Mouse (Mus musculus): ENCODE data around the gene Vps13d.

Gene Vps13d

DNA sequence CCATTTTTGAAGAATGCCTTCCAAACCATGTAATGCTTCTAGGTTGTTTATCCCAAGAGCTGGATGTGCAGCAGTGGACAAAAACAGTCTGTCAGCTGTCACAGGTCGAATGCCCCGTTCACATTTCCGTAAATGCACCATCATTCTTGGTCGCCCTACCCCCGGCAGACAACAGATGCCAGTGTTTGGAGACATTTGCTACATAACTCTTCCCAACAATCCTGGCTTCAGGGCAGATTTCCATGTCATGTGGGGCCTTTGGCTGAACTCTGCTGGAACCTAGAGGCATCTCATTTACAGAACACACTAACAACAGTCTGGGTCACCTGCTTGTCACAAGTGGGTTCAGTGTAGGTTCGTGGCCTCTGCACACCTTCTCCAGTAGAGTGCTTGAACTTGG is 190.6 kb downstream of the Vps13d start:
- DNase-seq (ENCODE audit: low read depth), result no peak

- DNase-seq (ENCODE audit: low read depth), result no peak
Observed at GRCm38 (mm10) chr4:145002733-145003132, 192.1 kb downstream of the Vps13d start.

- no peak for DNase-seq (ENCODE audit: low read depth)
Observed at GRCm38 (mm10) chr4:144999903-145000382, 194.9 kb downstream of the Vps13d start.

DNA sequence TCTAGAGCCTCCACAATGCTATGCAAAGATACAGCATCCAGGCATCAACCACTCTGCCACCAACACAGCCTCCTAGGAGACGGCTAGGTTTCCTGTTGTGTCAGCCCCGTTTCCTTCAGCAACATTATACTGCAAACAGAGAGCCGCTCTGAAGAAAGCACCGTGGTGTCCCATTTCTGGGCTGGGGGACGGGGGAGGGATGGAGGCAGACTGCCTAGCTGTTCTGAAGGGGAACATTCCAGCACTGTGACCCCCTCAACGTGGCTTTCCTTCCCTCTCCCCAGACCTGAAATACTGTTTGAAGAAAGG is 195.3 kb downstream of the Vps13d start:
- DNase-seq (ENCODE audit: low read depth), result no peak

- no peak for DNase-seq (ENCODE audit: low read depth)
Observed at GRCm38 (mm10) chr4:144998808-144999571, 195.8 kb downstream of the Vps13d start.

DNA sequence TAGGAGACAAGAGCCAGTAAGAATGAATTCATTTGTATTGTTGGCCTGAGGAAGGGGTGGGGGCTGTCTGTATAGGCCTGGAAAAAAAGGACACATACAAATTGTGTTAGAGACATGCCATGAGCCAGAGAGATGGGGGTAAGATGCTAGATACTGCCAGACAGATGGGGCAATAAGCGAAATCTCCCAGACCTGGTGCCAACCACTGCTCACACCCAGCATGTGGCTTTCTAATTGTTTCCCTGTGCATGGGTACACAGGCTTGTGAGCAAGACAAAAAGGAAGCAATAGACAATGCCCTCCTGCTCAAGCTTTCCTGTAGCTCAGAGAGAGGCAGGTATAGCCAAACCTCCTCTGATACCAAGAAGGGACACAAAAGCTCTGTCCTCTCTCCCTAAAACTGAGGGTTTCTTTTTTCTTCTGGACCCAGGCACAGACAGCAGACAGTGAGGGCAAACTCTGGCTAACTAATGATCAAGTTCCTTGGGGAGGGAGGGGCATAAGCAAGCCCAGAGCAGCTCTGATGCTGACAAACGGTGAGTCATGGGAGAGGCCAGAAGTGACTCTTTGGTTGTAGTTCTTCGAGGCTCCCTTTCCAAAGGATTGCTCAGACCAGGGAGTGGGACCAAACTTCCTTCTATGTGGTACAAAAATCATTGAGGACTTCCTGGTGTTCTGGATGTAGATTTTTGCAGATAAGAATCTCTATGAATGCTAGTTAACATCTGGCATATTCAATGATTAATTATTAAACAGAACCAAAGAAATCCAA is 196.7 kb downstream of the Vps13d start:
- DNase-seq (ENCODE audit: low read depth), result peak; percentile 76

GRCm38 (mm10) chr4:144996996-144997820 is 197.6 kb downstream of the Vps13d start:
- DNase-seq (ENCODE audit: low read depth), result no peak

GRCm38 (mm10) chr4:144995826-144996225 is 199.0 kb downstream of the Vps13d start:
- no peak for DNase-seq (ENCODE audit: low read depth)

DNA sequence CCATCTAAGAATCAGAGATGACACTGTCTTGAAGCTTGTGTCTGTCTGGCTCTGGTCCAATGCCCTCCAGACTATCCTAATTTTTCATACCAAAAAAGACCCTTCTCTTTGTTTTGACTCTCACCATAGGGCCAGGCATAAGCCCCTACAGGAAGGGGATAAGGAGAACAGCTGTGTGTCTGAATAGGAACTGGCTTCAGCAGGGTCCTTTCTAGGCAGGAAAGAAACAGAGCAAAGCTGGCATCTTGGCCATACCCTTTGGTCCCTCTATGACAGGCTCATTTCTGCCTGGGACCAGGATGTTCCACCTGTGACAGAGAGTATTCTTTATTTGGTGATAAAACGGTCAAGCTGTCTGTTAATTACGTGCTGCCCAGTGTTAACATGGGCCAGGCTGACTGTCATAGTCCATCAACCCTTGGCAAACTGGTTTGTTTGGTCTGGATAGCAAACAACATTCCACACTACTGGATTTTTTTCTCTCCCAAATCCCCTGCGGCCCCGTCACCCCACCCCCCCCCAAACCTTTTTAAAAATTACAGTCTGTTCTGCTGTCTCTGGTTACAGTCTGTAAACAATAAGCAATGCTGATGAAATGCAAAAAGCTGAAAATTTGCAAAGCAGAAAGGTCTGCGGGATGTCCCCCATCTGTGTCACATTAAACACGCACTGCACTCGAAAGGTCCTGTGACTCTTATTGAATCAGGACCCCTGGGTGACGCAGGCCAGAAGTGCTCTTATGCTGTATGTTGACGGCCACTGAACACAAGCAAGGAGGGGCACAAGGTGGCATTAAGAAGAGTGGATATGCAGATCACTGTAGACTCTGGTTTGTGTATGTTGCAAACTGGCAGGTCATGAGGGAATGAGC is 201.5 kb downstream of the Vps13d start:
- no peak for DNase-seq (ENCODE audit: low read depth)

- no peak for DNase-seq (ENCODE audit: low read depth)
Observed at GRCm38 (mm10) chr4:144992413-144992812, 202.4 kb downstream of the Vps13d start.

GRCm38 (mm10) chr4:144988443-144989206 is 206.2 kb downstream of the Vps13d start:
- DNase-seq (ENCODE audit: low read depth), result no peak

GRCm38 (mm10) chr4:144986016-144986805 is 208.6 kb downstream of the Vps13d start:
- no peak for DNase-seq (ENCODE audit: low read depth)

GRCm38 (mm10) chr4:144983821-144984371 is 210.9 kb downstream of the Vps13d start:
- DNase-seq (ENCODE audit: low read depth), result no peak

GRCm38 (mm10) chr4:144983228-144983744 is 211.5 kb downstream of the Vps13d start:
- no peak for DNase-seq (ENCODE audit: low read depth)

GRCm38 (mm10) chr4:144980811-144981551 is 213.8 kb downstream of the Vps13d start:
- DNase-seq (ENCODE audit: low read depth), result no peak

GRCm38 (mm10) chr4:144980110-144980509 is 214.7 kb downstream of the Vps13d start:
- DNase-seq (ENCODE audit: low read depth), result no peak

GRCm38 (mm10) chr4:144978039-144978438 is 216.8 kb downstream of the Vps13d start:
- DNase-seq (ENCODE audit: low read depth), result no peak

GRCm38 (mm10) chr4:144977057-144977456 is 217.7 kb downstream of the Vps13d start:
- DNase-seq (ENCODE audit: low read depth), result no peak

DNA sequence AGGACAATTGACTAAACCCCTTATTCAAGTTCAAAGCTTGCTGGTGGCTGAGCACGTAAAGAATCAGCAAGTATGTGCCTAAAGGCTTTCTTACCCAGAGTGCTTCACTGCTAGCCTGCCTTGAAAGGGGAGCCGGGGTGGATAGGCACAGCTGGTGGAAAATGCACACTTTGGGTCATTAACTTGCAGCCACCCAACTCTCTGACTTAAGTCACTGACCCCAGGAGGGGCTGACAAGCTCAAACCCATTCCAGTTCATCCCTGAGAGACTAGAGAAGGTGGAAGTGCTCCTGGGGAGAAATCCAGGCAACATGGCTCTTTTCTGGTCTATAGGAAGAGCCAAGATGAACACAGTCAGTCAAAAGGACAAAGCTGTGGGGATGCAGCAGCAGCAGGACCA is 219.3 kb downstream of the Vps13d start:
- no peak for DNase-seq (ENCODE audit: low read depth)

Data from fibroblast of lung, adult 2 months (primary cell).